Mouse (Mus musculus) kidney, embryonic 14.5 days (tissue): ENCODE measurements at regions not wholly inside any gene's neighbourhood (a gene's known extent, or its start where the extent isn't known, plus 50 kb on each side); places are given as distances from the start of the nearest gene placed in this dataset.

Experiments
- ATAC-seq: fragments of 200-750 bp; cut with Nextera tagmentation; 2 replicates; pipeline ENCODE4 v1.8.0; 2017; ENCODE audit warnings: moderate number of reproducible peaks, mild to moderate bottlenecking, moderate TSS enrichment, moderate library complexity; ENCODE audit not compliant: low FRiP score, low TSS enrichment
- H3K27ac ChIP-seq: fragments of 300-500 bp; sonication (generic); 2 replicates; pipeline ENCODE4 v1.5.1; 2014; ENCODE audit warnings: low read depth, mild to moderate bottlenecking, low read length, moderate library complexity, mixed read lengths
- H3K27me3 ChIP-seq: fragments of 300-500 bp; sonication (generic); 2 replicates; pipeline ENCODE4 v1.6.1; 2014; ENCODE audit warnings: mild to moderate bottlenecking, low read length; ENCODE audit not compliant: control insufficient read depth, insufficient read depth
- H3K36me3 ChIP-seq: fragments of 300-500 bp; sonication (generic); 2 replicates; pipeline ENCODE4 v1.6.1; 2014; ENCODE audit warnings: low read length, mixed read lengths; ENCODE audit not compliant: control insufficient read depth, insufficient read depth
- H3K4me1 ChIP-seq: fragments of 300-500 bp; sonication (generic); 2 replicates; pipeline ENCODE4 v1.6.1; 2014; ENCODE audit warnings: low read length, mixed read lengths; ENCODE audit not compliant: control insufficient read depth, insufficient read depth
- H3K4me2 ChIP-seq: fragments of 300-500 bp; sonication (generic); replicated peaks from 2 replicates; pipeline ENCODE4 v1.6.1; 2014; ENCODE audit warnings: low read depth, mild to moderate bottlenecking, low read length
- H3K4me3 ChIP-seq: fragments of 300-500 bp; sonication (generic); 2 replicates; pipeline ENCODE4 v1.5.1; 2014; ENCODE audit warnings: mild to moderate bottlenecking, low read length
- H3K9ac ChIP-seq: fragments of 300-500 bp; sonication (generic); 2 replicates; pipeline ENCODE4 v1.6.1; 2014; ENCODE audit warnings: low read depth, mild to moderate bottlenecking, low read length, moderate library complexity
- H3K9me3 ChIP-seq: fragments of 300-500 bp; sonication (generic); 2 replicates; pipeline ENCODE4 v1.6.1; 2016; ENCODE audit warnings: low read length; ENCODE audit not compliant: control insufficient read depth
- WGBS: fragments of 180-500 bp; shearing (Covaris S2); extraction: QIAGEN DNeasy Blood & Tissue Kit; methylation state at CpG from one replicate; pipeline ENCODE4 v1.1.7; 2014; 5-methylcytosine and 5-hydroxymethylcytosine counted together

DNA sequence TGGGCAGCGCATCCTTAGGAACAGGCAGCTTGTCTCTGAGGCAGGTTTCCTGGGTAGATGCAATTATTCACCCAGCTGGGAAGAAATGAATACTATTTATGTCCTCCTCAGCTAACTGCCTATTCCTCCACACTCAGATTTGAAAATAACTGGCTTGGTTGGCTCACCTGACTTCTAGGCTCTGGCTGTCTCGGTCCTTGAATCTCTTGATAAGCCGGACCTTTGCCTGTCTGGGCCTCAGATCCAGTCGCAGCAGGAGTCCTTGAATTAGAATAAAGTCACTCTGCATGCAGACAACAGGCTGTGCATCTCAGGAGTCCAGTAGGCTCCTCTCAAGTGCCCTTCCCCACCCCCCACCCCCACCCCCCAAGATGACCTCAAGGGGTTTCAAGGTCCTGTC is 108.7 kb upstream of the Arhgap5 start:
- Histone ChIP-seq H3K9me3 (no peaks in the 10 kb centered on the region), H3K4me3 (no peak overlapping the region), H3K27me3 (no peaks in the 10 kb centered on the region), H3K4me2 (no peak overlapping the region), H3K9ac (no peak overlapping the region), H3K36me3 (no peaks in the 10 kb centered on the region), H3K4me1 (0 out of 2 replicates have a peak, but pooled peaks cover 5% of the 10 kb centered on the region), H3K27ac (no peak overlapping the region)
- no peak for ATAC-seq
- 79% methylated on average over 4 of the region's 4 CpGs for WGBS

DNA sequence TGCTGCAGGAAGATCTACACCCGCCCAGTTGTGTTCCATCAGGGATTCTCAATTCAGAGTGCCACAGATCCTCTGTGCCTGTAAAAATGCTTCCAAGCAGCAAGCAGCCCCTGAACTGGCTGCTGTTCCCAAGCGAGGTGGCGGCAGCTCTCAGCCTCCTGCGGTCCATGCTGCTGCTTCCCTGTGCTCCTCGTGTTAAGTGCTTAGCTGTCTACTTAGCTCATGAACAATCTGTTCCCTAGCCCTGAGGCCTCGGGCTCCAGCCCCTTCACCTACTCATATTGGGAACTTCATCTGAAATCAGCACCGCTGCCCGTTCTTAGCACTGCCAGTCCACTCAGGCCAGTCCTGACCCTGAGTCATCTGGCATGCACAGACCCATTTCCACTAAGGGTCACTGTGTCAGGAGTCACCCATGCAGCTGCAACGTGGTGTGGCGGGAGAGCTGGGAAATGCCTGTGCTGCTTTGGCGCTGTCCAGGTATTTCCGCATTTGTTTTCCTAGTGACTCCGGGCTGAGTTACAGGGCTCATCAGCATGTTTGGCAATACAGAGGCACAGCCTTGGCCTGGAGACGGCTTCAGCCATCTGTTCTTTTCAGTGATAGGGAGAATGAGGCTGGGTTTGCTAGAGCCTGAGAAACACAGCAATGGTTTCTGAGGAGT is 107.5 kb upstream of the Arhgap5 start:
- Histone ChIP-seq H3K36me3 (no peaks in the 10 kb centered on the region), H3K27me3 (no peaks in the 10 kb centered on the region), H3K27ac (no peak overlapping the region), H3K4me2 (no peak overlapping the region), H3K9ac (no peak overlapping the region), H3K9me3 (no peaks in the 10 kb centered on the region), H3K4me1 (0 out of 2 replicates have a peak, but pooled peaks cover 5% of the 10 kb centered on the region), H3K4me3 (no peak overlapping the region)
- 34% methylated on average over 14 of the region's 14 CpGs for WGBS
- ATAC-seq, result 0 out of 2 replicates have a peak, but pooled peaks have one; percentile 43

DNA sequence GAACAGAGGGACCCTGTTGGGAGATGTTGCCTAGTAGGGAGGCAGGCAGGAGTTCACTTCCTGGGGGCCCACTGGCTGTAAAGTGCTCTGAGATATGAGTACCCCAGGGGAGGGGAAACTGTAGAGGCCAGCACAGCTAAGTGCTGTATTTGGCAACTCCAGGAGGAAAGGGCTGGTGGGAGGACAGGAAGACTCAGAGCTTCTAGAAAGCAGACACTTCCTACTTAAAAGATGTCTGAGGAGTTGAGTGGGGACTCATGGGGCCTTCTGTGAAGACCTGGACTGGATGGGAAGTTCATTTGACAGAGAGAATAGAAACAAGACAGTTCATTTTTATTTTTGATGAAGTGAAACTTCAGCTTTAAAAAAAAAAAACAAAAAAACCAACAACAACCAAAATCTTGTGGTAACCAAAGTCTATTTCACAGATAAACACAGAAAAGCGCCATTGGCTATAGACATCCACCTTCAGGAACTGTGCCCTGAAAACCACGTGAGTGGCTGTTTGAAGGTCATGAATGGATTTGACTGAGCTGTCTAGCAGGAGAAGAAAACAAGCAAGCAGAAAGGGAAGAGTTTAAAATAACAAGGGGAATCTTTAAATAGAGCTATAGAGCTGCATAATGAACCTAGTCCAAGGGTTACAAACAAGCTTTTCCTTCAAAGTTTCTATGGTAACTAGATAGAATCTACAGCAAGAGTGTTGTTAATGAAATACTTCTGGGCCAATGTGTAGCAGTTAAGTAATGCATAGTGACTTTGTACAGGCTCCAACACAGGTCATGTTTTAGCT is 105.9 kb upstream of the Arhgap5 start:
- H3K9me3 ChIP-seq, result no peaks in the 10 kb centered on the region
- H3K36me3 ChIP-seq, result no peaks in the 10 kb centered on the region
- WGBS, result 68% methylated on average over 2 of the region's 2 CpGs
- no peaks in the 10 kb centered on the region for H3K27me3 ChIP-seq
- H3K27ac ChIP-seq, result no peak overlapping the region
- H3K4me2 ChIP-seq, result no peak overlapping the region
- ATAC-seq, result no peak
- H3K4me1 ChIP-seq, result 0 out of 2 replicates have a peak, but pooled peaks cover 5% of the 10 kb centered on the region
- no peak overlapping the region for H3K9ac ChIP-seq
- H3K4me3 ChIP-seq, result no peak overlapping the region

DNA sequence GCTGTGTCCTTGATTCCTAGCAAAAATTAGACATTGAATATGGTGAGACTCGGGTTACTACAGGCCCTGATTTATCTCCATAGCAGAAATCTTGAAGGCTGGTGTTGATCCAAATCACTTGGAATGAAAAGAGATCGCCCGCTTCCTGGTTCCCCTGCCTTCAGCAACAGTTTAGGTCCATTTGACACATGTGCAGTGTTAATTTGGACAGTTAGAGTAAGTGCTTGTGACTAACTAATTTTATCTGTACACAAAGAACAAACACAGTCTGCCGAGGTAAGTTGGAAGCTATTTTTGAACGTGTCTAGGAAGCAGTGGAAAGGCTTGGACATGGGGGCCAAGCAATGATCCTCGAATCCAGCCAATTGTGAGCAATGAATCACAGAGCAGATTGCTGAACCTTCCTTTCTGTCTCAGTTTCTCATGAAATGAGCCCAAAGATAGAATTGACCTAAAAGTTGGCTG is 105.2 kb upstream of the Arhgap5 start:
- no peak overlapping the region for H3K9ac ChIP-seq
- H3K9me3 ChIP-seq, result no peaks in the 10 kb centered on the region
- H3K36me3 ChIP-seq, result no peaks in the 10 kb centered on the region
- H3K4me3 ChIP-seq, result no peak overlapping the region
- no peaks in the 10 kb centered on the region for H3K27me3 ChIP-seq
- 71% methylated on average over 6 of the region's 6 CpGs for WGBS
- 0 out of 2 replicates have a peak, but pooled peaks cover 5% of the 10 kb centered on the region for H3K4me1 ChIP-seq
- no peak for ATAC-seq
- no peak overlapping the region for H3K27ac ChIP-seq
- no peak overlapping the region for H3K4me2 ChIP-seq

DNA sequence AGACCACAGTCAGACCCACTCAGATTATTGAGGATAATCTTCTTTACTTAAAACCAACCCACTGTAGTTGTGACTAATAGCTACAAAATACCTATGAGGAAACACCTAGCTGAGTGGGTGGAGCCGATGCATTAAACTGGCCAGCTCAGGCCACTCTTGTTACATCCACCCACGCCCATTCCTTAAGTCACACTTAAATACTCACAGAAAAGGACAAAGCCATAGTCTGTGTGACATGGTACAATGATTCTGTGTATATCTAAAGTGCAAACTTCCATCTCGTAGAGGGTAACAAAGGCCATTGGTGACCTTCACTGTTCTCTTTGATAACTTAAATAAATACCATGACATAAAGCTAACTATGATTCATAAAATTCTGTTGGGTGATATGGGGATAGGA is 103.7 kb upstream of the Arhgap5 start:
- no peak for ATAC-seq
- H3K4me1 ChIP-seq, result 0 out of 2 replicates have a peak, but pooled peaks cover 5% of the 10 kb centered on the region
- no peak overlapping the region for H3K4me2 ChIP-seq
- H3K9ac ChIP-seq, result no peak overlapping the region
- H3K27ac ChIP-seq, result no peak overlapping the region
- 85% methylated on average over 3 of the region's 3 CpGs for WGBS
- H3K9me3 ChIP-seq, result no peaks in the 10 kb centered on the region
- H3K27me3 ChIP-seq, result no peaks in the 10 kb centered on the region
- no peak overlapping the region for H3K4me3 ChIP-seq
- no peaks in the 10 kb centered on the region for H3K36me3 ChIP-seq

DNA sequence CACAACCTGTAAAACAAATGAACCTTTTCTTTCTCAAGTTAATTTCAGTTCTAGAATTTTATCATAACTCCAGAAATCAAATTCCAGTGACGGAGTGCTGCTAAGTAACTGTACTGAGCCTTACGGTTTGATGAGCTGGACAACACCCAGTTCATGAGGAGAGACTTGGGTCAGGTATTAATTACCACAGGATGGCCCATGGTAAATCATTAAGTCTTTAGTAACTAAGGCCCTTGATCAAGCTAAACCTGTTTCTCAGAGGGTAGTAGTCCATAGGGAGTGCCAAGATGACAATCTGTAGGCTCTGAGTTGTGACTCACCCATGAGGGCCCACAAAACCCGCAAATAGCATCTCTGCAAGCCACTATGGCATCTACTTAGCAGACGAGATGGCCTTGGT is 101.1 kb upstream of the Arhgap5 start:
- Histone ChIP-seq H3K36me3 (no peaks in the 10 kb centered on the region), H3K4me2 (no peak overlapping the region), H3K4me3 (no peak overlapping the region), H3K9ac (no peak overlapping the region), H3K9me3 (no peaks in the 10 kb centered on the region), H3K27me3 (no peaks in the 10 kb centered on the region), H3K4me1 (no peaks in the 10 kb centered on the region), H3K27ac (no peak overlapping the region)
- 87% methylated on average over 4 of the region's 4 CpGs for WGBS
- ATAC-seq, result no peak

DNA sequence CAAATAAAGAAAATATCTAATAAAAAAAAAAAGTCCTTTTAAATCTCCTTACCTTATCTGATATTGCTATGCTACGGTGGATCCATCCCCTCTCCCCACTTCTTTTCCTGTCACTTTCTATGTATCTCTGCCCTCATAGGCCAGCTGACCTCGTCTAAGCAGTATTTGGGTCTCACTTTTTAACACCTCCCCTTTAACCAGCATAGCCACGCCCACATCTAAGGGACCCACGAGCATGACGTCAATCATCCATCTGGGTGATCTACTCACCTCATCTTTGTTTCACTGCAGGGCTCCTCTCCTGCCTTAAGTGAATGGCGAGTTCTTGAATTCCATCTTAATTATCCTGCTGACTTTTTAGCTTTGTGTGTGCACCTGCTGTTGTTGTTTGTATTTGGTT is 97.4 kb upstream of the Arhgap5 start:
- Histone ChIP-seq H3K4me1 (no peaks in the 10 kb centered on the region), H3K9me3 (no peaks in the 10 kb centered on the region), H3K36me3 (no peaks in the 10 kb centered on the region), H3K27me3 (no peaks in the 10 kb centered on the region), H3K9ac (no peak overlapping the region), H3K27ac (no peak overlapping the region), H3K4me2 (no peak overlapping the region), H3K4me3 (no peak overlapping the region)
- WGBS, result 76% methylated on average over 6 of the region's 6 CpGs
- no peak for ATAC-seq

DNA sequence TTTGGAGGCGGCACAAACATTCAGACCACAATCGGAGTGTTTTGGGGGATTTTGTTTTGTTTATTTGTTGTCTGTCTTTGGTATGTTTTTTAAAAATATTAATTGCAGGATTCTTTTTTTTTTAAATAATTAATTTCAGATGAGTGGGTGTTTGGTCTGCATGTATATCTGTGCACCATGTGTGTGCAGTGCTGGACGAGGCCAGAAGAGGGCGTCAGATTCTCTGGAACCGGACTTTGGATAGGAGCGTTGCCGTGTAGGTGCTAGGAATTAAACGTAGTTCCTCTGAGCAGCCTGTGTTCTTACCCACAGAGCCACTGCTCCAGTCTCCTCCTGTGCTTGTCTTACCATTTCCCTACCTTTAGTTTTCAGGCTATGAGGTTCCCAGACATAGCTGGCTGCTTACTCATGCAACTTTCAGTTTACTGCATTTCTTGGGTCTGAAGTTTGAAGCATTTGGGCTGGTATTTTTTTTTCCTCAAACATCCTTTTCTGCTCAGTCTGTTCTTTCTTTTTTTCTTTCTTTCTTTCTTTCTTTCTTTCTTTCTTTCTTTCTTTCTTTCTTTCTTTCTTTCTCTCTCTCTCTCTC is 95.4 kb upstream of the Arhgap5 start:
- H3K36me3 ChIP-seq, result no peaks in the 10 kb centered on the region
- ATAC-seq, result no peak
- 89% methylated on average over 8 of the region's 8 CpGs for WGBS
- no peak overlapping the region for H3K4me2 ChIP-seq
- no peak overlapping the region for H3K27ac ChIP-seq
- H3K4me3 ChIP-seq, result no peak overlapping the region
- H3K27me3 ChIP-seq, result no peaks in the 10 kb centered on the region
- no peaks in the 10 kb centered on the region for H3K9me3 ChIP-seq
- peaks cover 12% of the 10 kb centered on the region; the same call in 1 of the 2 replicates for H3K4me1 ChIP-seq
- H3K9ac ChIP-seq, result no peak overlapping the region

DNA sequence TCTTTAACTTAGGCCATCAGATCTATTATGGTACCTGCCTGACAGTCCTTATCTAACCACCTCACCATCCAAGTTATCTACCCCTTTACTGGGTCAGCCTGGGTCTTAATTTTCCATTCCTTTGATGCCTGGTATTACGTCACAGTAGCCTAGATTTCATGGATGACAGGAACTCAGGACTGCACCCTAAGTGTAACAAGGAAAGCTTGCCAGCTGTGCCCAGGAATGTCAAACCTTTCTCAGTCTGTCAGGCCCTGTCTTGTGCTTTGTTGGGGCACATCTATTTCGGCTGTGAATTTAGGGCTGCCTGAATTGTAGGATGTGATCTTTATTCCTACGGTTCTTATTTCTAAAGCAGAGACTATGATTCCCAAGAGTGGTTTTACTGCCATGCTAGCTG is 94.6 kb upstream of the Arhgap5 start:
- Histone ChIP-seq H3K4me1 (peaks cover 13% of the 10 kb centered on the region; the same call in 1 of the 2 replicates), H3K9me3 (no peaks in the 10 kb centered on the region), H3K27me3 (no peaks in the 10 kb centered on the region), H3K9ac (no peak overlapping the region), H3K4me3 (no peak overlapping the region), H3K27ac (no peak overlapping the region), H3K36me3 (no peaks in the 10 kb centered on the region), H3K4me2 (no peak overlapping the region)
- WGBS, result 83% methylated on average over 3 of the region's 3 CpGs
- no peak for ATAC-seq
